Mouse (Mus musculus): ENCODE measurements around the gene Gm3468.
"Not testable (repeated sequence)": the region's sequence is repeated elsewhere in the genome, so short reads cannot be mapped to it uniquely, and the experiment has no call there.

Gm3468 gene

GRCm38 (mm10) chr14:6108272-6108925 is at the start of gene Gm3468:
Gm3468 (minus strand) TSS chr14:6108665.
- peak; percentile 62 for DNase-seq (ENCODE audit: low read depth, low spot score)

GRCm38 (mm10) chr14:6125707-6126106 is 17.2 kb upstream of the Gm3468 start, which contains the start of gene Gm3476:
Gm3476 (minus strand) TSS chr14:6125807.
- not testable (repeated sequence) for DNase-seq (ENCODE audit: low read depth, low spot score)

- DNase-seq (ENCODE audit: low read depth, low spot score): peak; percentile 1
Observed at GRCm38 (mm10) chr14:6107500-6107899, 965 bp downstream of the Gm3468 start.

- DNase-seq (ENCODE audit: low read depth, low spot score): not testable (repeated sequence)
Observed at GRCm38 (mm10) chr14:6093842-6094241, 14.6 kb downstream of the Gm3468 start, which contains the start of gene Gm8206. Gm8206 (minus strand) TSS chr14:6093942.

- DNase-seq (ENCODE audit: low read depth, low spot score): not testable (repeated sequence)
Observed at GRCm38 (mm10) chr14:6058167-6058566, 50.3 kb downstream of the Gm3468 start, which contains the start of gene Gm6337. Gm6337 (minus strand) TSS chr14:6058267.
